Mouse (Mus musculus): ENCODE measurements around the gene Gm13271. TPM values are rescaled to one million over a fixed set of nuclear protein-coding genes. Genes with fewer than 3 reads are reported as not detected.
"Not testable (repeated sequence)": the region's sequence is repeated elsewhere in the genome, so short reads cannot be mapped to it uniquely, and the experiment has no call there.

The Gm13271 gene
- total RNA-seq, 1 experiment from 2014 or later = not detected

DNA sequence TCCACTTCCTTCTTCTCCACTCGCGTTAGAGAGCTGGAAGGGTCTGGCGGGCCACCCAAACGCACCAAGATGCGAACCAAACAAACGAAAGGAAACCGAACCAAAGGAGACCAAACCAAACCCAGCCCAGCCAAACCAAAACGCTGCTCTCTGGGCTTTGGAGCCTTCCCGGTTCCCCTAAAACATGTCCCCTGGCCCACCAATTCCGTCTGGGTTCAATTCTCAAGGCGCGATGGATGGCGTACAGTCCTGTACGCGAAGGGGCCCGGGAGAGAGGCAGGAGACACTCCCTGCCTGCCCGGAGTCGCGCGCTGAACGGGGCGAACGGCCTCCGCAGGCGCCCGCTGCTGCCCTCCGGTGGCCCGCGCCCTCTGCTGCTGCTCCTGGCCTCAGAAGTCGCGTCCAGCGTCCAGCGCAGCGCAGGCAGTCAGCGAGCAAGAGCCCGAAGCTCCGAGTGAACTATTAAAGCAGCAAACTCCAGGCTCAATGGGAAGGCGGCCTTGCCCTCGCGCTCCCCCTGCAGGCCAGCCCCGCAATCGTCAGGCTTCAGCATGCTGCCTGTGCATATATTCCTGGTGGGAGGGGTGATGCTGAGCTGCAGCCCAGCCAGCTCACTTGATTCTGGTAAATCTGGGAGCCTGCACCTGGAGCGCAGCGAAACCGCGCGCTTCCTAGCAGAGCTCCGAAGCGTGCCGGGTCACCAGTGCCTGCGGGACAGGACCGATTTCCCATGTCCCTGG is 39.4 kb downstream of the Gm13271 start, which contains the start of gene Gm13275:
Gene Gm13275, plus strand, starts transcription at position 552 of the 740 bp plus-strand sequence.
- ATAC-seq (replicated peaks in 1 of 2; ENCODE audit: insufficient read depth in 1 of 2, low FRiP score in 2 of 2, low TSS enrichment in 1 of 2, low read depth in 1 of 2, poor library complexity in 2 of 2, severe bottlenecking in 2 of 2) = not testable (repeated sequence)

GRCm38 (mm10) chr4:88797097-88797496 is 42.4 kb downstream of the Gm13271 start, which contains the start of gene Gm13279:
TSS of gene Gm13279 (plus strand) at chr4:88797397.
- not testable (repeated sequence) for ATAC-seq (replicated peaks in 1 of 2; ENCODE audit: insufficient read depth in 1 of 2, low FRiP score in 2 of 2, low TSS enrichment in 1 of 2, low read depth in 1 of 2, poor library complexity in 2 of 2, severe bottlenecking in 2 of 2)

DNA sequence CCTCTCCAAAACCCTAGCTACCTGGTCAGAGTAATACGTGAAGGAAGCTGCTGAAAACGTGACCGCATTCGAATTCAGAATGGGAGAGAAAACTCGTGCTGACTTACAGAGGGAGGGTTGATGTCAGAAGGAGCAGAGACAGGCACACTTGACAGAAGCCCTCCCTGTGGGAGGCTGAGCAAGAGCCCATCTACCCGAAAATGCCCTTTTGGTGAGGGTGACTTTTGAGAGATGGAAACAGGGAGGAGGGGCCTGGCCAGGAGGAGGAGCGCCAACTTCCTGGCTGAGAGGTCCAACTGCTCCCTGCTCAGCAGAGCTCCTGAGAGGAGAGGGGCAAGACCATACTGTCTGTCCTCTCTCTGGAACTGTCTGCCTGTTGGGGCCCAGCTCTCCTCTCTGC is 44.7 kb downstream of the Gm13271 start, which contains the start of gene Gm13285:
Gene Gm13285, plus strand, starts transcription at position 301 of the 400 bp plus-strand sequence.
- ATAC-seq (replicated peaks in 1 of 2; ENCODE audit: insufficient read depth in 1 of 2, low FRiP score in 2 of 2, low TSS enrichment in 1 of 2, low read depth in 1 of 2, poor library complexity in 2 of 2, severe bottlenecking in 2 of 2) = not testable (repeated sequence)

- not testable (repeated sequence) for ATAC-seq (replicated peaks in 1 of 2; ENCODE audit: insufficient read depth in 1 of 2, low FRiP score in 2 of 2, low TSS enrichment in 1 of 2, low read depth in 1 of 2, poor library complexity in 2 of 2, severe bottlenecking in 2 of 2)
Measured at GRCm38 (mm10) chr4:88802954-88803353, 48.3 kb downstream of the Gm13271 start, which contains the start of gene Gm13287. TSS of gene Gm13287 (plus strand) at chr4:88803254.

Other genes with a start within 250 kb of the Gm13271 start
- not detected in 2 replicates for gene Ifnb1, start 232.1 kb upstream of the Gm13271 start, total RNA-seq (2017)
- not detected in 2 replicates for gene Ifna15, start 196.6 kb upstream of the Gm13271 start, total RNA-seq (2017)
- not detected in 2 replicates for gene Ifna14, start 183.1 kb upstream of the Gm13271 start, total RNA-seq (2017)
- not detected in 2 replicates for gene Ifna9, start 162.5 kb upstream of the Gm13271 start, total RNA-seq (2017)
- gene Ifna12, start 151.5 kb upstream of the Gm13271 start, total RNA-seq (2017) = not detected in 2 replicates
- not detected in 2 replicates for gene C87499, start 120.5 kb upstream of the Gm13271 start, total RNA-seq (2017)
- not detected in 2 replicates for gene Ifna13, start 110.4 kb upstream of the Gm13271 start, total RNA-seq (2017)
- not detected in 2 replicates for gene Ifna16, start 77.9 kb upstream of the Gm13271 start, total RNA-seq (2017)
- not detected in 2 replicates for gene Ifna2, start 71.0 kb upstream of the Gm13271 start, total RNA-seq (2017)
- gene Ifnab, start 63.5 kb upstream of the Gm13271 start, total RNA-seq (2017) = not detected in 2 replicates
- gene Gm26566, start 33.1 kb upstream of the Gm13271 start, total RNA-seq (2017) = 2.2 TPM in 1 of 2 replicates, not detected in the other
- gene Klhl9, start 32.4 kb upstream of the Gm13271 start, total RNA-seq (2017) = 101 and 115 TPM in 2 replicates
- gene Gm13283, start 5.3 kb downstream of the Gm13271 start, total RNA-seq (2017) = not detected in 2 replicates
- not detected in 2 replicates for gene Gm13290, start 19.0 kb downstream of the Gm13271 start, total RNA-seq (2017)
- not detected in 2 replicates for gene Gm13289, start 22.1 kb downstream of the Gm13271 start, total RNA-seq (2017)
- not detected in 2 replicates for gene Gm13272, start 25.0 kb downstream of the Gm13271 start, total RNA-seq (2017)
- gene Ifnz, start 27.3 kb downstream of the Gm13271 start, total RNA-seq (2017) = 0.55 TPM in 1 of 2 replicates, not detected in the other
- not detected in 2 replicates for gene Gm13276, start 30.8 kb downstream of the Gm13271 start, total RNA-seq (2017)
- not detected in 2 replicates for gene Gm13277, start 33.8 kb downstream of the Gm13271 start, total RNA-seq (2017)
- gene Gm13278, start 36.7 kb downstream of the Gm13271 start, total RNA-seq (2017) = not detected in 2 replicates
- not detected in 2 replicates for gene Gm13275, start 39.6 kb downstream of the Gm13271 start, total RNA-seq (2017)
- not detected in 2 replicates for gene Gm13279, start 42.5 kb downstream of the Gm13271 start, total RNA-seq (2017)
- 0.89 TPM in 1 of 2 replicates, not detected in the other for gene Gm13285, start 44.8 kb downstream of the Gm13271 start, total RNA-seq (2017)
- not detected in 2 replicates for gene Gm13287, start 48.4 kb downstream of the Gm13271 start, total RNA-seq (2017)
- not detected in 2 replicates for gene Gm13288, start 50.7 kb downstream of the Gm13271 start, total RNA-seq (2017)
- not detected in 2 replicates for gene Ifna7, start 61.4 kb downstream of the Gm13271 start, total RNA-seq (2017)
- gene Ifna11, start 65.1 kb downstream of the Gm13271 start, total RNA-seq (2017) = not detected in 2 replicates
- not detected in 2 replicates for gene Ifna6, start 72.5 kb downstream of the Gm13271 start, total RNA-seq (2017)
- not detected in 2 replicates for gene Ifna5, start 80.7 kb downstream of the Gm13271 start, total RNA-seq (2017)
- not detected in 2 replicates for gene Ifna4, start 87.0 kb downstream of the Gm13271 start, total RNA-seq (2017)
- gene Ifna1, start 95.2 kb downstream of the Gm13271 start, total RNA-seq (2017) = not detected in 2 replicates
- not detected in 2 replicates for gene Ifne, start 125.3 kb downstream of the Gm13271 start, total RNA-seq (2017)